Mouse (Mus musculus) small intestine, adult 2 months (tissue): Measurements from ENCODE around the gene Rbbp7. TPM values are rescaled to one million over a fixed set of nuclear protein-coding genes. Genes with fewer than 3 reads are reported as not detected.

ENCODE experiments used
- H3K27ac ChIP-seq: fragments of 200-500 bp; 2 replicates; pipeline ENCODE4 v1.5.1; 2012; ENCODE audit warnings: low read depth, low read length, control low read depth, inconsistent platforms; ENCODE audit not compliant: insufficient read depth
- H3K27me3 ChIP-seq: fragments of 200-500 bp; 2 replicates; pipeline ENCODE4 v1.6.1; 2012; ENCODE audit warnings: mild to moderate bottlenecking, moderate library complexity, low read length, inconsistent platforms; ENCODE audit not compliant: control insufficient read depth, insufficient read depth
- H3K36me3 ChIP-seq: fragments of 200-500 bp; 2 replicates; pipeline ENCODE4 v1.6.1; 2012; ENCODE audit warnings: mild to moderate bottlenecking, low read length, control low read depth, inconsistent platforms; ENCODE audit not compliant: control insufficient read depth, insufficient read depth
- H3K4me1 ChIP-seq: fragments of 200-500 bp; 2 replicates; pipeline ENCODE4 v1.6.1; 2012; ENCODE audit warnings: low read length, inconsistent platforms, mixed read lengths; ENCODE audit not compliant: control insufficient read depth, insufficient read depth, insufficient read length
- H3K4me3 ChIP-seq: fragments of 200-500 bp; 2 replicates; pipeline ENCODE4 v1.5.1; 2012; ENCODE audit warnings: low read depth, mild to moderate bottlenecking, control low read depth, inconsistent platforms, low read length, moderate library complexity
- CTCF ChIP-seq: fragments of 200-500 bp; IDR thresholded peaks from 2 replicates; pipeline ENCODE4 v1.5.1; 2012; ENCODE audit warnings: low read depth, mild to moderate bottlenecking, control low read depth, inconsistent platforms, low read length, moderate library complexity, mixed read lengths; ENCODE audit not compliant: insufficient replicate concordance, insufficient read length; ENCODE audit errors: extremely low read depth
- POLR2A ChIP-seq: fragments of 200-500 bp; IDR thresholded peaks from 2 replicates; pipeline ENCODE4 v1.6.1; 2012; ENCODE audit warnings: low read depth, mild to moderate bottlenecking, control low read depth, inconsistent platforms, low read length, moderate library complexity
- WGBS: fragments of 180-500 bp; shearing (Covaris S2); methylation state at CpG from one replicate; pipeline ENCODE4 v1.1.7; 2018; 5-methylcytosine and 5-hydroxymethylcytosine counted together
- polyA plus RNA-seq: library from polyadenylated mRNA; depleted of rRNA; stranded (reverse); fragments of >200 nt; gene quantifications from 2 replicates; pipeline ENCODE4 v1.2.3, GENCODE M21; 2012; rRNA removed

Rbbp7 gene
- polyA plus RNA-seq, 1 experiment, result 20.1 TPM

DNA sequence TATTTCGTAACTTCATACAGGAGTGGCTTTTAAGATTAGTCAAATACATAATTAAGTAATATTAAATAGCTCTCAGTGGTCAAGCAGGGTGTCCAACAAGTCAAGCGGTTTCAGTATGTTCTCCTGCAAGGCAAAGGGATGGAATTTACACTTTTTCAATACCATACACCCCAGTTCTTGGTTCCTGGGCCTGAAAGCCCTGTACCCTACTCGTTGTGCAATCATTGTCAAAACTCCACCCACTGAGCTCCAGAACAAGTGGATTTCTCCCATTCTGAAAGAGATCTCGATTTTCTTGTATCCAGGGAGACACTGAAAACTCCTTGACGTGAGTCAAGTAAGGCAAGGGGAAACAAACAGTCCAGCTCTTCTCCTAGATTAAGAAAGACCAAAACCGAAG lies 67.8 kb downstream of the Rbbp7 start:
- Histone ChIP-seq H3K27ac (no peak overlapping the region), H3K27me3 (no peaks in the 10 kb centered on the region), H3K36me3 (0 out of 2 replicates have a peak, but pooled peaks cover 1% of the 10 kb centered on the region), H3K4me3 (peak overlapping the region; percentile 99; the same call in 1 of the 2 replicates), H3K4me1 (no peaks in the 10 kb centered on the region)
- TF ChIP-seq POLR2A, result no peak
- no peak for TF ChIP-seq CTCF
- WGBS, result 22% methylated on average over 6 of the region's 6 CpGs

Other genes starting within 250 kb of the Rbbp7 start
- 1.3 and 2.6 TPM in 2 replicates for gene Reps2, start 116.8 kb upstream of the Rbbp7 start, polyA plus RNA-seq
- gene Txlng, start 69.1 kb downstream of the Rbbp7 start, polyA plus RNA-seq, result 0.36 and 0.85 TPM in 2 replicates
- gene Syap1, start 128.0 kb downstream of the Rbbp7 start, polyA plus RNA-seq, result 6.1 and 8.3 TPM in 2 replicates
- gene Ctps2, start 140.8 kb downstream of the Rbbp7 start, polyA plus RNA-seq, result 2.2 and 2.3 TPM in 2 replicates
- 0.60 and 179 TPM in 2 replicates for gene S100g, start 204.2 kb downstream of the Rbbp7 start, polyA plus RNA-seq